Mouse (Mus musculus) neural tube, embryonic 15.5 days (tissue): ENCODE data around the gene Prkca. TPM values are rescaled to one million over a fixed set of nuclear protein-coding genes. Genes with fewer than 3 reads are reported as not detected.

Experiments
- ATAC-seq: fragments of 200-750 bp; cut with Nextera tagmentation; 2 replicates; pipeline ENCODE4 v1.8.0; 2017; ENCODE audit warnings: mild to moderate bottlenecking, moderate TSS enrichment, moderate library complexity; ENCODE audit not compliant: low FRiP score
- H3K27ac ChIP-seq: fragments of 300-500 bp; sonication (generic); replicated peaks from 2 replicates; pipeline ENCODE4 v1.5.1; 2015; ENCODE audit warnings: mild to moderate bottlenecking, inconsistent platforms
- H3K27me3 ChIP-seq: fragments of 300-500 bp; sonication (generic); replicated peaks from 2 replicates; pipeline ENCODE4 v1.6.1; 2015; ENCODE audit warnings: inconsistent platforms
- H3K36me3 ChIP-seq: fragments of 300-500 bp; sonication (generic); 2 replicates; pipeline ENCODE4 v1.6.1; 2015; ENCODE audit warnings: inconsistent platforms
- H3K4me1 ChIP-seq: fragments of 300-500 bp; sonication (generic); 2 replicates; pipeline ENCODE4 v1.6.1; 2015; ENCODE audit warnings: inconsistent platforms
- H3K4me2 ChIP-seq: fragments of 300-500 bp; sonication (generic); 2 replicates; pipeline ENCODE4 v1.6.1; 2015; ENCODE audit warnings: inconsistent platforms, mild to moderate bottlenecking, moderate library complexity
- H3K4me3 ChIP-seq: fragments of 300-500 bp; sonication (generic); replicated peaks from 2 replicates; pipeline ENCODE4 v1.5.1; 2015; ENCODE audit warnings: mild to moderate bottlenecking, inconsistent platforms
- H3K9ac ChIP-seq: fragments of 300-500 bp; sonication (generic); replicated peaks from 2 replicates; pipeline ENCODE4 v1.6.1; 2015; ENCODE audit warnings: mild to moderate bottlenecking, inconsistent platforms
- H3K9me3 ChIP-seq: fragments of 300-500 bp; sonication (generic); replicated peaks from 2 replicates; pipeline ENCODE4 v1.6.1; 2016; ENCODE audit warnings: inconsistent platforms
- WGBS: fragments of 180-500 bp; shearing (Covaris S2); methylation state at CpG from one replicate; pipeline ENCODE4 v1.1.7; 2015; ENCODE audit warnings: mixed read lengths; 5-methylcytosine and 5-hydroxymethylcytosine counted together
- polyA plus RNA-seq: library from polyadenylated mRNA; unstranded; fragments of >200 nt; fragmentation: Nextera tagmentation; extraction: Ambion mirVana; gene quantifications from 2 replicates; pipeline ENCODE4 v1.2.1, GENCODE M21; 2015

Gene Prkca
- polyA plus RNA-seq, 1 experiment from 2014 or later: 9.1 TPM

GRCm38 (mm10) chr11:108362965-108363364 lies 19.2 kb upstream of the Prkca start:
- H3K9ac ChIP-seq: no peak overlapping the region
- H3K4me2 ChIP-seq: no peak overlapping the region
- H3K27me3 ChIP-seq: no peaks in the 10 kb centered on the region
- H3K9me3 ChIP-seq: no peaks in the 10 kb centered on the region
- 93% methylated on average over 5 of the region's 5 CpGs for WGBS
- H3K4me3 ChIP-seq: no peak overlapping the region
- H3K36me3 ChIP-seq: no peaks in the 10 kb centered on the region
- no peak overlapping the region for H3K27ac ChIP-seq
- ATAC-seq: no peak
- no peaks in the 10 kb centered on the region for H3K4me1 ChIP-seq

- Histone ChIP-seq H3K4me3 (no peak overlapping the region), H3K4me1 (no peaks in the 10 kb centered on the region), H3K9me3 (no peaks in the 10 kb centered on the region), H3K27ac (no peak overlapping the region), H3K27me3 (no peaks in the 10 kb centered on the region), H3K36me3 (no peaks in the 10 kb centered on the region), H3K4me2 (no peak overlapping the region), H3K9ac (no peak overlapping the region)
- ATAC-seq: no peak
- WGBS: 94% methylated on average over 4 of the region's 4 CpGs
These were observed 17.3 kb upstream of the Prkca start for GRCm38 (mm10) chr11:108360983-108361382.

GRCm38 (mm10) chr11:108358911-108359310 lies 15.2 kb upstream of the Prkca start:
- no peak overlapping the region for H3K9ac ChIP-seq
- H3K27ac ChIP-seq: no peak overlapping the region
- no peaks in the 10 kb centered on the region for H3K9me3 ChIP-seq
- no peaks in the 10 kb centered on the region for H3K36me3 ChIP-seq
- WGBS: 78% methylated on average over 6 of the region's 6 CpGs
- ATAC-seq: no peak
- H3K4me3 ChIP-seq: no peak overlapping the region
- H3K4me2 ChIP-seq: no peak overlapping the region
- no peaks in the 10 kb centered on the region for H3K27me3 ChIP-seq
- H3K4me1 ChIP-seq: no peaks in the 10 kb centered on the region

- H3K27ac ChIP-seq: no peak overlapping the region
- H3K4me3 ChIP-seq: no peak overlapping the region
- H3K9me3 ChIP-seq: no peaks in the 10 kb centered on the region
- no peak for ATAC-seq
- no peak overlapping the region for H3K9ac ChIP-seq
- H3K27me3 ChIP-seq: no peaks in the 10 kb centered on the region
- 91% methylated on average over 4 of the region's 4 CpGs for WGBS
- no peak overlapping the region for H3K4me2 ChIP-seq
- H3K36me3 ChIP-seq: no peaks in the 10 kb centered on the region
- no peaks in the 10 kb centered on the region for H3K4me1 ChIP-seq
These were observed 12.3 kb upstream of the Prkca start for GRCm38 (mm10) chr11:108356020-108356419.

GRCm38 (mm10) chr11:108352842-108353388 lies 9.2 kb upstream of the Prkca start:
- Histone ChIP-seq H3K9ac (no peak overlapping the region), H3K27me3 (no peaks in the 10 kb centered on the region), H3K27ac (no peak overlapping the region), H3K4me1 (peaks cover 3% of the 10 kb centered on the region; the same call in 1 of the 2 replicates), H3K36me3 (no peaks in the 10 kb centered on the region), H3K4me2 (no peak overlapping the region), H3K4me3 (no peak overlapping the region), H3K9me3 (no peaks in the 10 kb centered on the region)
- no peak for ATAC-seq
- WGBS: 91% methylated on average over 10 of the region's 10 CpGs

- ATAC-seq: no peak
- Histone ChIP-seq H3K9me3 (no peaks in the 10 kb centered on the region), H3K36me3 (no peaks in the 10 kb centered on the region), H3K9ac (no peak overlapping the region), H3K27me3 (no peaks in the 10 kb centered on the region), H3K4me3 (no peak overlapping the region), H3K27ac (no peak overlapping the region), H3K4me1 (peaks cover 3% of the 10 kb centered on the region; the same call in 1 of the 2 replicates), H3K4me2 (no peak overlapping the region)
- WGBS: 83% methylated on average over 4 of the region's 4 CpGs
These were observed 7.1 kb upstream of the Prkca start for GRCm38 (mm10) chr11:108350799-108351198.

- no peak for ATAC-seq
- 87% methylated on average over 2 of the region's 2 CpGs for WGBS
- no peak overlapping the region for H3K4me3 ChIP-seq
- no peak overlapping the region for H3K9ac ChIP-seq
- H3K9me3 ChIP-seq: no peaks in the 10 kb centered on the region
- H3K4me2 ChIP-seq: no peak overlapping the region
- no peaks in the 10 kb centered on the region for H3K27me3 ChIP-seq
- H3K27ac ChIP-seq: no peak overlapping the region
- H3K36me3 ChIP-seq: no peaks in the 10 kb centered on the region
- peaks cover 28% of the 10 kb centered on the region for H3K4me1 ChIP-seq
These were observed 1.6 kb upstream of the Prkca start for GRCm38 (mm10) chr11:108345321-108345720.

GRCm38 (mm10) chr11:108344759-108345158 lies 1.0 kb upstream of the Prkca start:
- peak overlapping the region; percentile 93; the same call in 1 of the 2 replicates for H3K27ac ChIP-seq
- H3K4me2 ChIP-seq: peak overlapping the region; percentile 98

GRCm38 (mm10) chr11:108342781-108343768 lies 653 bp downstream of the Prkca start, which contains the start of gene Apoh:
Gene Apoh (plus strand): TSS chr11:108343354.
- Histone ChIP-seq H3K4me2 (peak within 1 kb of the TSS; percentile 98), H3K4me1 (peaks cover 26% of the 10 kb centered on the region), H3K27me3 (no peaks in the 10 kb centered on the region), H3K9ac (peak within 1 kb of the TSS; percentile 81), H3K36me3 (no peaks in the 10 kb centered on the region), H3K4me3 (peak within 1 kb of the TSS; percentile 82), H3K9me3 (no peaks in the 10 kb centered on the region), H3K27ac (peak within 1 kb of the TSS; percentile 93)
- WGBS: under 1% methylated on average over 73 of the region's 75 CpGs
- ATAC-seq: peak; percentile 71

More at GRCm38 (mm10) chr11:108344759-108345158, 1.0 kb upstream of the Prkca start:
- Histone ChIP-seq H3K9ac (peak overlapping the region; percentile 81; the same call in 1 of the 2 replicates), H3K4me3 (peak overlapping the region; percentile 82), H3K27me3 (no peaks in the 10 kb centered on the region), H3K4me1 (peaks cover 28% of the 10 kb centered on the region), H3K36me3 (no peaks in the 10 kb centered on the region), H3K9me3 (no peaks in the 10 kb centered on the region)
- no peak for ATAC-seq
- 43% methylated on average over 8 of the region's 8 CpGs for WGBS

- H3K27ac ChIP-seq: no peak overlapping the region
- no peaks in the 10 kb centered on the region for H3K36me3 ChIP-seq
- H3K27me3 ChIP-seq: no peaks in the 10 kb centered on the region
- H3K4me3 ChIP-seq: peak overlapping the region; percentile 82
- H3K9ac ChIP-seq: peak overlapping the region; percentile 81; the same call in 1 of the 2 replicates
- peaks cover 26% of the 10 kb centered on the region for H3K4me1 ChIP-seq
- H3K9me3 ChIP-seq: no peaks in the 10 kb centered on the region
- H3K4me2 ChIP-seq: peak overlapping the region; percentile 98
- no peak for ATAC-seq
- 34% methylated on average over 8 of the region's 8 CpGs for WGBS
These were observed 1.9 kb downstream of the Prkca start for GRCm38 (mm10) chr11:108341783-108342182.

GRCm38 (mm10) chr11:108340293-108340692 lies 3.4 kb downstream of the Prkca start:
- Histone ChIP-seq H3K36me3 (no peaks in the 10 kb centered on the region), H3K9ac (no peak overlapping the region), H3K4me3 (no peak overlapping the region), H3K4me1 (peaks cover 26% of the 10 kb centered on the region), H3K27ac (no peak overlapping the region), H3K27me3 (no peaks in the 10 kb centered on the region), H3K9me3 (no peaks in the 10 kb centered on the region), H3K4me2 (no peak overlapping the region)
- 90% methylated on average over 4 of the region's 4 CpGs for WGBS
- no peak for ATAC-seq

- no peak overlapping the region for H3K9ac ChIP-seq
- no peaks in the 10 kb centered on the region for H3K27me3 ChIP-seq
- H3K9me3 ChIP-seq: no peaks in the 10 kb centered on the region
- peaks cover 15% of the 10 kb centered on the region for H3K4me1 ChIP-seq
- no peak for ATAC-seq
- no peaks in the 10 kb centered on the region for H3K36me3 ChIP-seq
- 55% methylated on average over 5 of the region's 5 CpGs for WGBS
- H3K4me2 ChIP-seq: no peak overlapping the region
- H3K4me3 ChIP-seq: no peak overlapping the region
- H3K27ac ChIP-seq: no peak overlapping the region
These were observed 7.3 kb downstream of the Prkca start for GRCm38 (mm10) chr11:108336445-108336844.
